Mouse (Mus musculus) midbrain, embryonic 11.5 days (tissue): ENCODE measurements around the gene Khdrbs1. TPM values are rescaled to one million over a fixed set of nuclear protein-coding genes. Genes with fewer than 3 reads are reported as not detected.

ENCODE experiments used
- ATAC-seq: fragments of 200-750 bp; cut with Nextera tagmentation; 2 replicates; pipeline ENCODE4 v1.8.0; 2017; ENCODE audit warnings: moderate TSS enrichment, moderate library complexity; ENCODE audit not compliant: low FRiP score
- DNase-seq: peaks from one replicate; pipeline ENCODE4 v3.0.0; 2015; ENCODE audit warnings: low spot score; ENCODE audit errors: missing footprints
- H3K27ac ChIP-seq: fragments of 300-500 bp; sonication (generic); 2 replicates; pipeline ENCODE4 v1.5.1; 2014; ENCODE audit warnings: low read depth, low read length
- H3K27me3 ChIP-seq: fragments of 300-500 bp; sonication (generic); 2 replicates; pipeline ENCODE4 v1.6.1; 2014; ENCODE audit warnings: mild to moderate bottlenecking, low read length, moderate library complexity, mixed read lengths; ENCODE audit not compliant: control insufficient read depth, insufficient read depth
- H3K36me3 ChIP-seq: fragments of 300-500 bp; sonication (generic); 2 replicates; pipeline ENCODE4 v1.6.1; 2014; ENCODE audit warnings: mild to moderate bottlenecking, low read length, moderate library complexity, mixed read lengths; ENCODE audit not compliant: control insufficient read depth, insufficient read depth
- H3K4me1 ChIP-seq: fragments of 300-500 bp; sonication (generic); 2 replicates; pipeline ENCODE4 v1.6.1; 2014; ENCODE audit warnings: low read length; ENCODE audit not compliant: control insufficient read depth, insufficient read depth
- H3K4me2 ChIP-seq: fragments of 300-500 bp; sonication (generic); 2 replicates; pipeline ENCODE4 v1.6.1; 2014; ENCODE audit warnings: mild to moderate bottlenecking, moderate library complexity
- H3K4me3 ChIP-seq: fragments of 300-500 bp; sonication (generic); 2 replicates; pipeline ENCODE4 v1.5.1; 2014; ENCODE audit warnings: low read depth, low read length
- H3K9ac ChIP-seq: fragments of 300-500 bp; sonication (generic); 2 replicates; pipeline ENCODE4 v1.6.1; 2014; ENCODE audit warnings: low read length
- H3K9me3 ChIP-seq: fragments of 300-500 bp; sonication (generic); 2 replicates; pipeline ENCODE4 v1.6.1; 2016; ENCODE audit warnings: low read length; ENCODE audit not compliant: control insufficient read depth
- WGBS: fragments of 180-500 bp; shearing (Covaris S2); extraction: QIAGEN DNeasy Blood & Tissue Kit; methylation state at CpG from one replicate; pipeline ENCODE4 v1.1.7; 2014; 5-methylcytosine and 5-hydroxymethylcytosine counted together
- polyA plus RNA-seq: library from polyadenylated mRNA; unstranded; fragments of >200 nt; fragmentation: Nextera tagmentation; extraction: Ambion mirVana; gene quantifications from 2 replicates; pipeline ENCODE4 v1.2.1, GENCODE M21; 2014

Khdrbs1 gene
- 189 and 190 TPM in 2 replicates for polyA plus RNA-seq

GRCm38 (mm10) chr4:129742232-129743009 is at the start of gene Khdrbs1:
TSS of gene Khdrbs1 (minus strand) at chr4:129742303.
- H3K4me1 ChIP-seq: peaks cover 17% of the 10 kb centered on the region
- peak; percentile 99 for DNase-seq
- H3K27me3 ChIP-seq: no peaks in the 10 kb centered on the region
- H3K9me3 ChIP-seq: no peaks in the 10 kb centered on the region
- peak within 1 kb of the TSS; percentile 78 for H3K4me2 ChIP-seq
- H3K27ac ChIP-seq: peak within 1 kb of the TSS; percentile 98
- H3K4me3 ChIP-seq: peak within 1 kb of the TSS; percentile 100
- no peaks in the 10 kb centered on the region for H3K36me3 ChIP-seq
- peak within 1 kb of the TSS; percentile 99 for H3K9ac ChIP-seq
- WGBS: 1% methylated on average over 76 of the region's 76 CpGs
- peak; percentile 93 for ATAC-seq

- WGBS: 22% methylated on average over 1 of the region's 1 CpGs
- no peak overlapping the region for H3K4me3 ChIP-seq
- ATAC-seq (no peak), DNase-seq (peak; percentile 78)
- H3K4me1 ChIP-seq: peaks cover 2% of the 10 kb centered on the region; the same call in 1 of the 2 replicates
- no peak overlapping the region for H3K4me2 ChIP-seq
- H3K9me3 ChIP-seq: no peaks in the 10 kb centered on the region
- 0 out of 2 replicates have a peak, but pooled peaks cover 2% of the 10 kb centered on the region for H3K27me3 ChIP-seq
- no peak overlapping the region for H3K9ac ChIP-seq
- H3K36me3 ChIP-seq: no peaks in the 10 kb centered on the region
- H3K27ac ChIP-seq: no peak overlapping the region; the same call in 1 of the 2 replicates
These were observed 49.3 kb upstream of the Khdrbs1 start for GRCm38 (mm10) chr4:129791399-129791798.

- no peaks in the 10 kb centered on the region for H3K27me3 ChIP-seq
- H3K9ac ChIP-seq: no peak overlapping the region
- H3K27ac ChIP-seq: no peak overlapping the region
- 87% methylated on average over 3 of the region's 3 CpGs for WGBS
- ATAC-seq (no peak), DNase-seq (no peak)
- H3K9me3 ChIP-seq: no peaks in the 10 kb centered on the region
- H3K4me2 ChIP-seq: no peak overlapping the region
- no peak overlapping the region for H3K4me3 ChIP-seq
- H3K36me3 ChIP-seq: no peaks in the 10 kb centered on the region
- peaks cover 2% of the 10 kb centered on the region; the same call in 1 of the 2 replicates for H3K4me1 ChIP-seq
These were observed 48.4 kb upstream of the Khdrbs1 start for GRCm38 (mm10) chr4:129790475-129790874.

GRCm38 (mm10) chr4:129789635-129790034 is 47.5 kb upstream of the Khdrbs1 start:
- DNase-seq (no peak), ATAC-seq (no peak)
- 85% methylated on average over 2 of the region's 2 CpGs for WGBS
- Histone ChIP-seq H3K4me1 (no peaks in the 10 kb centered on the region; the same call in 1 of the 2 replicates), H3K9ac (no peak overlapping the region), H3K9me3 (no peaks in the 10 kb centered on the region), H3K4me2 (no peak overlapping the region), H3K27ac (no peak overlapping the region), H3K36me3 (no peaks in the 10 kb centered on the region), H3K27me3 (no peaks in the 10 kb centered on the region), H3K4me3 (no peak overlapping the region)

GRCm38 (mm10) chr4:129788693-129789092 is 46.6 kb upstream of the Khdrbs1 start:
- Histone ChIP-seq H3K4me2 (no peak overlapping the region), H3K27ac (no peak overlapping the region), H3K36me3 (no peaks in the 10 kb centered on the region), H3K9ac (no peak overlapping the region), H3K4me3 (no peak overlapping the region), H3K9me3 (no peaks in the 10 kb centered on the region), H3K27me3 (no peaks in the 10 kb centered on the region), H3K4me1 (no peaks in the 10 kb centered on the region; the same call in 1 of the 2 replicates)
- 79% methylated on average over 8 of the region's 8 CpGs for WGBS
- no peak for ATAC-seq
- no peak for DNase-seq

GRCm38 (mm10) chr4:129785178-129785577 is 43.1 kb upstream of the Khdrbs1 start:
- no peaks in the 10 kb centered on the region for H3K36me3 ChIP-seq
- ATAC-seq (no peak), DNase-seq (peak; percentile 99)
- H3K4me1 ChIP-seq: peaks cover 5% of the 10 kb centered on the region
- no peak overlapping the region for H3K27ac ChIP-seq
- no peaks in the 10 kb centered on the region for H3K9me3 ChIP-seq
- H3K27me3 ChIP-seq: no peaks in the 10 kb centered on the region
- H3K4me3 ChIP-seq: no peak overlapping the region
- WGBS: 7% methylated on average over 4 of the region's 4 CpGs
- no peak overlapping the region for H3K9ac ChIP-seq
- H3K4me2 ChIP-seq: no peak overlapping the region

- Histone ChIP-seq H3K4me3 (no peak overlapping the region), H3K36me3 (no peaks in the 10 kb centered on the region), H3K27me3 (no peaks in the 10 kb centered on the region), H3K4me2 (no peak overlapping the region), H3K9ac (no peak overlapping the region), H3K9me3 (no peaks in the 10 kb centered on the region), H3K27ac (no peak overlapping the region), H3K4me1 (peaks cover 5% of the 10 kb centered on the region)
- DNase-seq (no peak), ATAC-seq (no peak)
- 84% methylated on average over 5 of the region's 5 CpGs for WGBS
These were observed 41.4 kb upstream of the Khdrbs1 start for GRCm38 (mm10) chr4:129783506-129783905.

GRCm38 (mm10) chr4:129782857-129783331 is 40.8 kb upstream of the Khdrbs1 start:
- Histone ChIP-seq H3K4me2 (no peak overlapping the region), H3K27ac (no peak overlapping the region), H3K9ac (no peak overlapping the region), H3K4me1 (peaks cover 5% of the 10 kb centered on the region), H3K4me3 (no peak overlapping the region), H3K36me3 (no peaks in the 10 kb centered on the region), H3K27me3 (no peaks in the 10 kb centered on the region), H3K9me3 (no peaks in the 10 kb centered on the region)
- DNase-seq: peak; percentile 81
- no peak for ATAC-seq
- WGBS: 43% methylated on average over 3 of the region's 3 CpGs

GRCm38 (mm10) chr4:129781881-129782675 is 40.0 kb upstream of the Khdrbs1 start:
- Histone ChIP-seq H3K27me3 (no peaks in the 10 kb centered on the region), H3K36me3 (no peaks in the 10 kb centered on the region), H3K4me3 (no peak overlapping the region), H3K9me3 (no peaks in the 10 kb centered on the region), H3K4me2 (no peak overlapping the region), H3K27ac (no peak overlapping the region), H3K4me1 (peaks cover 5% of the 10 kb centered on the region), H3K9ac (no peak overlapping the region)
- ATAC-seq: no peak
- 6% methylated on average over 4 of the region's 4 CpGs for WGBS
- DNase-seq: peak; percentile 75
